Mouse (Mus musculus): ENCODE data around the gene Myb. TPM values are rescaled to one million over a fixed set of nuclear protein-coding genes. Genes with fewer than 3 reads are reported as not detected.

Myb gene
- polyA plus RNA-seq, 1 experiment from 2014 or later: 15.9 TPM

- H3K27me3 ChIP-seq (ENCODE audit: control insufficient read depth, insufficient read depth, low read length): no peaks in the 10 kb centered on the region
- H3K27ac ChIP-seq (ENCODE audit: low read length): no peak overlapping the region
- no peak overlapping the region for H3K4me3 ChIP-seq (ENCODE audit: low read length)
- H3K9ac ChIP-seq (ENCODE audit: low read length): no peak overlapping the region
- H3K4me2 ChIP-seq (ENCODE audit: low read depth, low read length): no peak overlapping the region
- H3K36me3 ChIP-seq (ENCODE audit: control insufficient read depth, insufficient read depth): no peaks in the 10 kb centered on the region
- ATAC-seq (replicated peaks; ENCODE audit: extremely low read depth, insufficient read depth, low FRiP score): no peak
- 84% methylated on average over 3 of the region's 3 CpGs for WGBS
- 0 out of 2 replicates have a peak, but pooled peaks cover 3% of the 10 kb centered on the region for H3K9me3 ChIP-seq (replicated peaks; ENCODE audit: control insufficient read depth, low read length)
- no peaks in the 10 kb centered on the region for H3K4me1 ChIP-seq (ENCODE audit: control insufficient read depth, insufficient read depth, low read length)
Measured at GRCm38 (mm10) chr10:21087614-21088232, 73.1 kb downstream of the Myb start.

- no peaks in the 10 kb centered on the region for H3K36me3 ChIP-seq (ENCODE audit: control insufficient read depth, insufficient read depth)
- no peak for ATAC-seq (replicated peaks; ENCODE audit: extremely low read depth, insufficient read depth, low FRiP score)
- no peak overlapping the region for H3K4me2 ChIP-seq (ENCODE audit: low read depth, low read length)
- H3K9ac ChIP-seq (ENCODE audit: low read length): no peak overlapping the region
- WGBS: 75% methylated on average over 5 of the region's 5 CpGs
- no peaks in the 10 kb centered on the region for H3K4me1 ChIP-seq (ENCODE audit: control insufficient read depth, insufficient read depth, low read length)
- 0 out of 2 replicates have a peak, but pooled peaks cover under 1% of the 10 kb centered on the region for H3K9me3 ChIP-seq (replicated peaks; ENCODE audit: control insufficient read depth, low read length)
- H3K27ac ChIP-seq (ENCODE audit: low read length): no peak overlapping the region
- H3K4me3 ChIP-seq (ENCODE audit: low read length): no peak overlapping the region
- no peaks in the 10 kb centered on the region for H3K27me3 ChIP-seq (ENCODE audit: control insufficient read depth, insufficient read depth, low read length)
Measured at GRCm38 (mm10) chr10:21085044-21085443, 75.7 kb downstream of the Myb start.

GRCm38 (mm10) chr10:21083391-21083918 lies 77.3 kb downstream of the Myb start:
- Histone ChIP-seq H3K36me3 (ENCODE audit: control insufficient read depth, insufficient read depth) (no peaks in the 10 kb centered on the region), H3K4me2 (ENCODE audit: low read depth, low read length) (no peak overlapping the region), H3K27ac (ENCODE audit: low read length) (no peak overlapping the region), H3K4me1 (ENCODE audit: control insufficient read depth, insufficient read depth, low read length) (no peaks in the 10 kb centered on the region), H3K9me3 (replicated peaks; ENCODE audit: control insufficient read depth, low read length) (no peaks in the 10 kb centered on the region), H3K4me3 (ENCODE audit: low read length) (no peak overlapping the region), H3K9ac (ENCODE audit: low read length) (no peak overlapping the region), H3K27me3 (ENCODE audit: control insufficient read depth, insufficient read depth, low read length) (no peaks in the 10 kb centered on the region)
- ATAC-seq (replicated peaks; ENCODE audit: extremely low read depth, insufficient read depth, low FRiP score): no peak
- 71% methylated on average over 8 of the region's 8 CpGs for WGBS

GRCm38 (mm10) chr10:21082447-21082846 lies 78.3 kb downstream of the Myb start:
- Histone ChIP-seq H3K4me1 (ENCODE audit: control insufficient read depth, insufficient read depth, low read length) (no peaks in the 10 kb centered on the region), H3K27me3 (ENCODE audit: control insufficient read depth, insufficient read depth, low read length) (no peaks in the 10 kb centered on the region), H3K27ac (ENCODE audit: low read length) (no peak overlapping the region), H3K4me2 (ENCODE audit: low read depth, low read length) (no peak overlapping the region), H3K9ac (ENCODE audit: low read length) (no peak overlapping the region), H3K36me3 (ENCODE audit: control insufficient read depth, insufficient read depth) (no peaks in the 10 kb centered on the region), H3K4me3 (ENCODE audit: low read length) (no peak overlapping the region), H3K9me3 (replicated peaks; ENCODE audit: control insufficient read depth, low read length) (no peaks in the 10 kb centered on the region)
- WGBS: 85% methylated on average over 8 of the region's 8 CpGs
- no peak for ATAC-seq (replicated peaks; ENCODE audit: extremely low read depth, insufficient read depth, low FRiP score)

GRCm38 (mm10) chr10:21077151-21077719 lies 83.5 kb downstream of the Myb start:
- Histone ChIP-seq H3K4me3 (ENCODE audit: low read length) (no peak overlapping the region), H3K27ac (ENCODE audit: low read length) (peak overlapping the region; percentile 65), H3K4me2 (ENCODE audit: low read depth, low read length) (peak overlapping the region; percentile 13; the same call in 1 of the 2 replicates), H3K27me3 (ENCODE audit: control insufficient read depth, insufficient read depth, low read length) (no peaks in the 10 kb centered on the region), H3K36me3 (ENCODE audit: control insufficient read depth, insufficient read depth) (no peaks in the 10 kb centered on the region), H3K4me1 (ENCODE audit: control insufficient read depth, insufficient read depth, low read length) (no peaks in the 10 kb centered on the region), H3K9ac (ENCODE audit: low read length) (no peak overlapping the region), H3K9me3 (replicated peaks; ENCODE audit: control insufficient read depth, low read length) (no peaks in the 10 kb centered on the region)
- ATAC-seq (replicated peaks; ENCODE audit: extremely low read depth, insufficient read depth, low FRiP score): no peak
- 64% methylated on average over 14 of the region's 14 CpGs for WGBS

GRCm38 (mm10) chr10:21076731-21077130 lies 84.1 kb downstream of the Myb start:
- Histone ChIP-seq H3K9me3 (replicated peaks; ENCODE audit: control insufficient read depth, low read length) (no peaks in the 10 kb centered on the region), H3K9ac (ENCODE audit: low read length) (no peak overlapping the region), H3K4me2 (ENCODE audit: low read depth, low read length) (no peak overlapping the region), H3K27ac (ENCODE audit: low read length) (peak overlapping the region; percentile 65), H3K4me1 (ENCODE audit: control insufficient read depth, insufficient read depth, low read length) (no peaks in the 10 kb centered on the region), H3K27me3 (ENCODE audit: control insufficient read depth, insufficient read depth, low read length) (no peaks in the 10 kb centered on the region), H3K36me3 (ENCODE audit: control insufficient read depth, insufficient read depth) (no peaks in the 10 kb centered on the region), H3K4me3 (ENCODE audit: low read length) (no peak overlapping the region)
- WGBS: 84% methylated on average over 7 of the region's 7 CpGs
- ATAC-seq (replicated peaks; ENCODE audit: extremely low read depth, insufficient read depth, low FRiP score): no peak

- no peak overlapping the region for H3K4me3 ChIP-seq (ENCODE audit: low read length)
- no peak overlapping the region for H3K9ac ChIP-seq (ENCODE audit: low read length)
- 85% methylated on average over 1 of the region's 1 CpGs for WGBS
- no peak for ATAC-seq (replicated peaks; ENCODE audit: extremely low read depth, insufficient read depth, low FRiP score)
- no peak overlapping the region for H3K4me2 ChIP-seq (ENCODE audit: low read depth, low read length)
- no peak overlapping the region for H3K27ac ChIP-seq (ENCODE audit: low read length)
- no peaks in the 10 kb centered on the region for H3K27me3 ChIP-seq (ENCODE audit: control insufficient read depth, insufficient read depth, low read length)
- no peaks in the 10 kb centered on the region for H3K4me1 ChIP-seq (ENCODE audit: control insufficient read depth, insufficient read depth, low read length)
- no peaks in the 10 kb centered on the region for H3K36me3 ChIP-seq (ENCODE audit: control insufficient read depth, insufficient read depth)
- no peaks in the 10 kb centered on the region for H3K9me3 ChIP-seq (replicated peaks; ENCODE audit: control insufficient read depth, low read length)
Measured at GRCm38 (mm10) chr10:21076137-21076536, 84.6 kb downstream of the Myb start.

Other genes with a start within 250 kb of the Myb start
- gene Ahi1, start 208.4 kb downstream of the Myb start, polyA plus RNA-seq (2015; fragmentation: Nextera tagmentation; extraction: Ambion mirVana): 3.1 and 4.0 TPM in 2 replicates
- 69.2 and 73.1 TPM in 2 replicates for gene Hbs1l, start 135.0 kb upstream of the Myb start, polyA plus RNA-seq (2015; fragmentation: Nextera tagmentation; extraction: Ambion mirVana)
- gene Aldh8a1, start 216.3 kb upstream of the Myb start, polyA plus RNA-seq (2015; fragmentation: Nextera tagmentation; extraction: Ambion mirVana): 0.05 and 0.06 TPM in 2 replicates